Mouse (Mus musculus): ENCODE measurements around the gene Ddx6.
A peak's percentile ranks its signal among the peaks of the same experiment; 100 is the strongest.
"Not testable (repeated sequence)": the region's sequence is repeated elsewhere in the genome, so short reads cannot be mapped to it uniquely, and the experiment has no call there.

Ddx6 gene

GRCm38 (mm10) chr9:44594901-44595536 is 9.7 kb upstream of the Ddx6 start:
- DNase-seq = no peak

GRCm38 (mm10) chr9:44595537-44595930 is 9.2 kb upstream of the Ddx6 start:
- no peak for DNase-seq

GRCm38 (mm10) chr9:44597742-44598141 is 7.0 kb upstream of the Ddx6 start:
- no peak for DNase-seq

GRCm38 (mm10) chr9:44598899-44599495 is 5.7 kb upstream of the Ddx6 start:
- peak; percentile 11 for DNase-seq

- DNase-seq = no peak
Observed at GRCm38 (mm10) chr9:44599616-44600015, 5.1 kb upstream of the Ddx6 start.

GRCm38 (mm10) chr9:44600801-44601200 is 3.9 kb upstream of the Ddx6 start:
- DNase-seq = no peak

- DNase-seq = no peak
Observed at GRCm38 (mm10) chr9:44602766-44603165, 1.9 kb upstream of the Ddx6 start.

GRCm38 (mm10) chr9:44603454-44604289 is 1.0 kb upstream of the Ddx6 start:
- DNase-seq = peak; percentile 52

- DNase-seq = peak; percentile 85
Observed at GRCm38 (mm10) chr9:44604290-44604778, 358 bp upstream of the Ddx6 start.

- no peak for DNase-seq
Observed at GRCm38 (mm10) chr9:44605616-44606165, 999 bp downstream of the Ddx6 start.

- no peak for DNase-seq
Observed at GRCm38 (mm10) chr9:44606646-44607045, 2.0 kb downstream of the Ddx6 start.

GRCm38 (mm10) chr9:44607306-44607705 is 2.6 kb downstream of the Ddx6 start:
- DNase-seq = peak; percentile 11

- DNase-seq = no peak
Observed at GRCm38 (mm10) chr9:44610371-44610770, 5.7 kb downstream of the Ddx6 start.

- not testable (repeated sequence) for DNase-seq
Observed at GRCm38 (mm10) chr9:44613081-44613480, 8.4 kb downstream of the Ddx6 start.

GRCm38 (mm10) chr9:44621114-44621513 is 16.4 kb downstream of the Ddx6 start:
- no peak for DNase-seq

- no peak for DNase-seq
Observed at GRCm38 (mm10) chr9:44624390-44624789, 19.7 kb downstream of the Ddx6 start.

GRCm38 (mm10) chr9:44626268-44626667 is 21.6 kb downstream of the Ddx6 start:
- DNase-seq = no peak

- DNase-seq = no peak
Observed at GRCm38 (mm10) chr9:44637551-44638169, 33.0 kb downstream of the Ddx6 start.

GRCm38 (mm10) chr9:44638726-44639125 is 34.0 kb downstream of the Ddx6 start:
- DNase-seq = not testable (repeated sequence)

GRCm38 (mm10) chr9:44640028-44640427 is 35.3 kb downstream of the Ddx6 start:
- not testable (repeated sequence) for DNase-seq

GRCm38 (mm10) chr9:44640646-44641357 is 36.1 kb downstream of the Ddx6 start:
- no peak for DNase-seq

- no peak for DNase-seq
Observed at GRCm38 (mm10) chr9:44641616-44642015, 36.9 kb downstream of the Ddx6 start.
